Mouse (Mus musculus) liver, embryonic 11.5 days (tissue): Measurements from ENCODE around the gene Ttc7b. TPM values are rescaled to one million over a fixed set of nuclear protein-coding genes. Genes with fewer than 3 reads are reported as not detected.

Source experiments
- ATAC-seq: fragments of 200-750 bp; cut with Nextera tagmentation; replicated peaks from 2 replicates; pipeline ENCODE4 v1.8.0; 2017; ENCODE audit warnings: moderate number of reproducible peaks, mild to moderate bottlenecking, moderate TSS enrichment, moderate library complexity; ENCODE audit not compliant: low FRiP score
- DNase-seq: peaks from one replicate; pipeline ENCODE4 v3.0.0-alpha.2; 2017; ENCODE audit warnings: low spot score
- H3K27ac ChIP-seq: fragments of 300-500 bp; sonication (generic); 2 replicates; pipeline ENCODE4 v1.5.1; 2014; ENCODE audit warnings: mild to moderate bottlenecking, low read depth, low read length, control low read depth
- H3K27me3 ChIP-seq: fragments of 300-500 bp; sonication (generic); replicated peaks from 2 replicates; pipeline ENCODE4 v1.6.1; 2014; ENCODE audit warnings: low read length, mixed read lengths; ENCODE audit not compliant: control insufficient read depth, insufficient read depth
- H3K36me3 ChIP-seq: fragments of 300-500 bp; sonication (generic); 2 replicates; pipeline ENCODE4 v1.6.1; 2014; ENCODE audit warnings: mild to moderate bottlenecking, low read length, moderate library complexity, mixed read lengths; ENCODE audit not compliant: control insufficient read depth, insufficient read depth
- H3K4me1 ChIP-seq: fragments of 300-500 bp; sonication (generic); replicated peaks from 2 replicates; pipeline ENCODE4 v1.6.1; 2014; ENCODE audit warnings: low read length, mixed read lengths; ENCODE audit not compliant: control insufficient read depth, insufficient read depth
- H3K4me2 ChIP-seq: fragments of 300-500 bp; sonication (generic); 2 replicates; pipeline ENCODE4 v1.6.1; 2014; ENCODE audit warnings: mild to moderate bottlenecking, control low read depth, moderate library complexity
- H3K4me3 ChIP-seq: fragments of 300-500 bp; sonication (generic); 2 replicates; pipeline ENCODE4 v1.5.1; 2014; ENCODE audit warnings: low read depth, low read length, control low read depth
- H3K9ac ChIP-seq: fragments of 300-500 bp; sonication (generic); 2 replicates; pipeline ENCODE4 v1.6.1; 2014; ENCODE audit warnings: low read depth, low read length, control low read depth
- H3K9me3 ChIP-seq: fragments of 300-500 bp; sonication (generic); 2 replicates; pipeline ENCODE4 v1.6.1; 2016; ENCODE audit warnings: low read length, inconsistent platforms, mixed read lengths; ENCODE audit not compliant: control insufficient read depth
- WGBS: fragments of 180-500 bp; shearing (Covaris S2); extraction: QIAGEN DNeasy Blood & Tissue Kit; methylation state at CpG from one replicate; pipeline ENCODE4 v1.1.7; 2014; 5-methylcytosine and 5-hydroxymethylcytosine counted together
- polyA plus RNA-seq: library from polyadenylated mRNA; unstranded; fragments of >200 nt; fragmentation: Nextera tagmentation; extraction: Ambion mirVana; gene quantifications from 2 replicates; pipeline ENCODE4 v1.2.1, GENCODE M21; 2014

Gene Ttc7b
- polyA plus RNA-seq, 1 experiment from 2014 or later, result 6.2 TPM

DNA sequence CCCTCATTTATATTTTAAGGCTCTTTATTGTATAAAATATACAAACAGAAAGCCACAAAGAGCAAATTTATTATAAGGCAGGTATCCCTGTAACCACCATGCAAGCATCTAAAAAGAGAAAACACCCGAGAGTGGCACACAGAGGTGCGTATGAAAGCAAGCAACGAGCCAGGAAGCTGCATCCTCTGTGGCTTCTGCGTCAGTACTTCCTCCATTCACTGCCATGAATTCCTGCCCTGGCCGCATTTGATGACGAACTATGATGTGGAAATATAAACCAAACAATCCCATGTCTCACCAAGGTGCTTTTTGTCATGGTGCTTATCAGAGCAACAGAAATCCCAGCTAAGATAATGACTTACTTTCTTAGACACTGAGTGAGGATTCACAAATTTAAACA is 88.8 kb downstream of the Ttc7b start:
- no peak overlapping the region for H3K4me2 ChIP-seq
- H3K9ac ChIP-seq, result no peak overlapping the region
- H3K27me3 ChIP-seq, result no peaks in the 10 kb centered on the region
- H3K36me3 ChIP-seq, result no peaks in the 10 kb centered on the region
- ATAC-seq (no peak), DNase-seq (no peak)
- H3K9me3 ChIP-seq, result no peaks in the 10 kb centered on the region
- H3K4me3 ChIP-seq, result no peak overlapping the region
- H3K27ac ChIP-seq, result no peak overlapping the region
- 78% methylated on average over 6 of the region's 6 CpGs for WGBS
- H3K4me1 ChIP-seq, result no peaks in the 10 kb centered on the region

DNA sequence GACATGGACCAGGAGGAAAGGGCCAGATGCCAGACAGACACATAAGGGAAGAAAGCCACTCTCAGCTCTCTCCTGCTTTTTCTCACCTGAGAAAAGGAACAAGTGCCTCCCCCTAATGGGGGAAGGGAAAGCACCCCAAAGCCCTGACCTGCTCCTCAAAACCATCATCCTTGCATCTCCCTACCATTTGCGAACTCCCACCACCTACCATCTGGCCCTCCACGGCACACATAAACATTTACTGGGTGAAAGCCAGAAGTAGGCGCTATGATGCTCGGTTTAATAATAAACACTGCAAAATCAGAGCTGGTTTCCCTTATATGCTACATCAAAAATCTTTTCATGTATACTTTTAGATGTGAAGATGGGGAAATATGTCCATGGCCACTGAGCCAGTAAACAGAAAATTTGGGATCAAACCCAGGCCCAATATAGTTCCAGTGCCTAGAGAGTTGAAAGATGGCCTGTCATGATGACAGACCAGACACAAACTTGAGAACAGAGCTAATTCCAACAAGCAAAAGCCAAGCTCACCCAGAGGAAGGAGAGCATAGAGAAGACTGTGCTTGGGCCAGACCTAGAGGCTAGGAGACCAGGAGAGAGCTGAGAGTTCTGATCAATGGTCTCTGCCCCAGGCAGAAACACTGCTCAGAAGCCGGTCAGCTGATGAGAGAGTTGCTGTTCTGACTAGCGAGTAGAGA is 91.1 kb downstream of the Ttc7b start:
- no peak overlapping the region for H3K4me2 ChIP-seq
- no peaks in the 10 kb centered on the region for H3K4me1 ChIP-seq
- H3K9me3 ChIP-seq, result no peaks in the 10 kb centered on the region
- H3K9ac ChIP-seq, result no peak overlapping the region
- no peaks in the 10 kb centered on the region for H3K36me3 ChIP-seq
- H3K4me3 ChIP-seq, result no peak overlapping the region
- no peak for DNase-seq
- 91% methylated on average over 6 of the region's 6 CpGs for whole genome bisulfite sequencing
- no peak overlapping the region for H3K27ac ChIP-seq
- H3K27me3 ChIP-seq, result no peaks in the 10 kb centered on the region
- no peak for ATAC-seq

DNA sequence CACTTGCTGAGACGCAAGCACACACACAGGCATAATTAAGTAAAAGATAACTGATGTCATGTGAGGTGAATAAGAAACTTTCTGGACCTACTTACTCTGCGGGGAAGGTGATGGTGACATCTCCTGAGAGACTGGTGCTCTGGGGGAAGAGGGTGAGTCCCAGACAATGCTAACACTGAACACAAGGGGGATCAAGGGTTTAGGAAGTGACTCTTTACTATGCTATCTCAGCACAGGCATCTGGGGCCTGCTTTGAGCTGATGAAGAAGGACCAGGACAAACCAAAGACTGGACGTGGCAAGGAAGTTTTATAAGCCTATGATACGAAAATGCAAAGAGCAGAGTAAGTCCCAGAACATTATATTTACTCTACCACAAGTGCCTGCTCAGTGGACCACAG is 92.4 kb downstream of the Ttc7b start:
- Histone ChIP-seq H3K4me1 (no peaks in the 10 kb centered on the region), H3K4me3 (no peak overlapping the region), H3K36me3 (no peaks in the 10 kb centered on the region), H3K27ac (no peak overlapping the region), H3K4me2 (no peak overlapping the region), H3K27me3 (no peaks in the 10 kb centered on the region), H3K9me3 (no peaks in the 10 kb centered on the region), H3K9ac (no peak overlapping the region)
- DNase-seq, result no peak
- WGBS, result 80% methylated on average over 4 of the region's 4 CpGs
- no peak for ATAC-seq

DNA sequence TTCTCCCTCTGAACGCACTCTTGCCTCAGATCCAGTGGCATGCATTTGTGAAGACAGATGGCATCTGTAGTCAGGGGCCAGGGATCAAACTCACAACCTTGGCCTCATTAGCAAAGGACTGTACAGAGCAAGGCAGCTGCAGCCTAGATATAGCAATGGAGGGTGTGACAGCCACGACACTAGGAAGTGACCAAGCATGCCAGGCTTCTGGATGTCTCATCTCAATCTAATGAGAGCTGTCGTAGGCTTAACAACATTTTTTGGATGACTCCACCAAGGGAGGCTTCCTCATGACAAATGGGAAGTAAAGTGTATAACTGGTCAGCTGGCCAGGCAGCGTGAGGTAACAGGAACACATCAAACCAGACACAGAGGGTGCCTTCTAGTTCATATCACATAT is 94.4 kb downstream of the Ttc7b start:
- no peaks in the 10 kb centered on the region for H3K36me3 ChIP-seq
- ATAC-seq (no peak; the same call in 1 of the 2 replicates), DNase-seq (no peak)
- H3K4me2 ChIP-seq, result no peak overlapping the region
- H3K9me3 ChIP-seq, result no peaks in the 10 kb centered on the region
- H3K4me1 ChIP-seq, result no peaks in the 10 kb centered on the region
- H3K9ac ChIP-seq, result no peak overlapping the region
- H3K27ac ChIP-seq, result no peak overlapping the region
- WGBS, result 64% methylated on average over 4 of the region's 4 CpGs
- H3K27me3 ChIP-seq, result no peaks in the 10 kb centered on the region
- no peak overlapping the region for H3K4me3 ChIP-seq

DNA sequence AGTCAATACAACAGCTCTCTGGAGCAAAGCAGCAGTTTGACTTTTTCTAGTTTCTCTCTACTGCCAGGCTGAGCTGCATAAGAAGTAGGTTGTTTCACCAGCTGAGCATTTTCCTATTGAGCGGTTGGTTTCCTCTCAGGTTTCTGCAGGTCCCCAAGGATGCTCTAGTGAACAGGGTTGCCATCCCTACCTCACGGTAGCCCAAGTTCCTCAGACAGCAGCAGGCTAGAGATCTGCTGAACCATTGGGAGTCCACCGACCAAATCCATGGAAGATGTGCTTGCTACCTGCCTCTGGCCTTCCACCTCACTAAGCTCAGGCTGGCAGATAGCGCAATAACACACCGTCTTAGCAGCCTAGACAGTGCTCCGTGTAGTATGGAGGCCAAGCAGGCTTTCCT is 95.6 kb downstream of the Ttc7b start:
- H3K27me3 ChIP-seq, result no peaks in the 10 kb centered on the region
- DNase-seq (no peak), ATAC-seq (no peak)
- H3K36me3 ChIP-seq, result no peaks in the 10 kb centered on the region
- no peak overlapping the region for H3K4me2 ChIP-seq
- no peak overlapping the region for H3K27ac ChIP-seq
- H3K9ac ChIP-seq, result no peak overlapping the region
- no peak overlapping the region for H3K4me3 ChIP-seq
- 95% methylated on average over 6 of the region's 6 CpGs for WGBS
- no peaks in the 10 kb centered on the region for H3K9me3 ChIP-seq
- peaks cover 5% of the 10 kb centered on the region; the same call in 1 of the 2 replicates for H3K4me1 ChIP-seq

DNA sequence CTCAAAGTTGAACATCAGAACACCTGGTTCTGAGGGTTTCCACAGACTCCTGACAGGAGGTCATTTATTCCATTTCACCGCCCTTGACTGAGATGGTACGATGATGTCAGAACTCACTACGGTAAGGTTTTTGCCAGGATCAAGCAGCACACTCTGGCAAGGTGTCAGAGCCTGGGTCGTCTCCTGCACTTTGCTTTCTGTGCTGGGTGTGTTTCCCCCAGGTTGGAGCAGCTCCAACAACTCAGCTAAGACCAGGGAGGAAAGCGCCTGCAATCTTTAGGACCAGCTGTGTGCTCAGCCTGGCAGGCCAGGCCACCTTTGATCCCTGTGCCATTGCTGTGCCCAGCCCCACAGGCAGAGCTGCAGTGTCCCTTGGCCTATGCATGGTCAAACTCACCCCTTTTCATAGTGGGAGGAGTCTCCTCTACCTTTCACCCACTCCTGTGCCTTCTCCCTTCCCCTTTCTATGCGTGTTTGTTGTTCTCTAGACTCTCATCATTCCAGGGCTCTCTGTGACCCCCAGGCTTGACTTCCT is 98.3 kb downstream of the Ttc7b start:
- peaks cover 7% of the 10 kb centered on the region; the same call in 1 of the 2 replicates for H3K4me1 ChIP-seq
- DNase-seq (no peak), ATAC-seq (no peak)
- WGBS, result 81% methylated on average over 6 of the region's 6 CpGs
- H3K4me3 ChIP-seq, result no peak overlapping the region
- H3K36me3 ChIP-seq, result no peaks in the 10 kb centered on the region
- no peak overlapping the region for H3K9ac ChIP-seq
- no peak overlapping the region for H3K4me2 ChIP-seq
- no peaks in the 10 kb centered on the region for H3K9me3 ChIP-seq
- H3K27me3 ChIP-seq, result no peaks in the 10 kb centered on the region
- H3K27ac ChIP-seq, result no peak overlapping the region

DNA sequence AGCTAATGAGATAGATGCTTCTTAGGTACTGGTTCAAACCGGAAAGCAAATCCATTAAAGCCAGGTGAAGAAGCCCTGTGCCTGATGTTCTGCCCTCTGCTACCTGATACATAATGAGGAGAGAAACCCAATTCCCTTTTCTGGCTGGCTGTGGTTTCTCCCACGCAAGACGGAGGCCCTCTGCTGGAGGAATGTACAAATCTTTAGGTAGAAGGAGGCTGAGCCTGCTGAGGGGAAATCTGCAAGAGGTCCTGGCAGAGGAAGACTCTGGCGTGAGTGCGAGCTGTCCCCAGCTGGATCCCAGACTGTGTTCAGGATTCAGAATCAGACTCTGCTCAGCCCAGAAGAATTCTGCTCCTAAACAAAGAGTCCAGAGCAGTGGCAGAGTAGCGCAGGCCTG is 99.1 kb downstream of the Ttc7b start:
- Histone ChIP-seq H3K4me2 (no peak overlapping the region), H3K9ac (no peak overlapping the region), H3K27me3 (no peaks in the 10 kb centered on the region), H3K36me3 (no peaks in the 10 kb centered on the region), H3K4me3 (no peak overlapping the region), H3K9me3 (no peaks in the 10 kb centered on the region), H3K27ac (no peak overlapping the region), H3K4me1 (peaks cover 7% of the 10 kb centered on the region; the same call in 1 of the 2 replicates)
- ATAC-seq (no peak), DNase-seq (no peak)
- 67% methylated on average over 6 of the region's 6 CpGs for WGBS

DNA sequence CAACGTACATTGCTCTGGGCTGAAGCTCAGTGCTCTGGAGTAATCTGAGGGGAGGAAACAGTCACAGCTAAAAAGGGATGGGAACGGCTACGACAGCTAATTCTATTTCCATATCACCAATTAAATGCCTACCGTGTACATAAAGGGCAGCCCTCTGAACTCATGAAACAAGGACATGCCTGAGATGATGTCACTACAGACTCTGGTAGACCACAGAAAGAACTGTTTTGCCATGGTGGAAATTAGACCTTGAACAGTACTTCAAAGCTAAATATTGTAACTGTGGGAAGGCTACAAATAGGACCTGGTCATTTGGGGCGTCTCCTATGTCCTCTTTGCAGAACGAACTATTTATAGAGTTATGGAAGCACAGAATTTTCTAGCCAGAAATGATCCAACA is 99.7 kb downstream of the Ttc7b start:
- Histone ChIP-seq H3K9me3 (no peaks in the 10 kb centered on the region), H3K36me3 (no peaks in the 10 kb centered on the region), H3K4me1 (peaks cover 7% of the 10 kb centered on the region; the same call in 1 of the 2 replicates), H3K9ac (no peak overlapping the region), H3K4me2 (no peak overlapping the region), H3K27ac (no peak overlapping the region), H3K27me3 (no peaks in the 10 kb centered on the region), H3K4me3 (no peak overlapping the region)
- WGBS, result 82% methylated on average over 6 of the region's 6 CpGs
- ATAC-seq (no peak), DNase-seq (no peak)
